Mouse (Mus musculus) heart, postnatal 0 days (tissue): ENCODE measurements around the gene Psmd4. TPM values are rescaled to one million over a fixed set of nuclear protein-coding genes. Genes with fewer than 3 reads are reported as not detected.
"Not testable (repeated sequence)": the region's sequence is repeated elsewhere in the genome, so short reads cannot be mapped to it uniquely, and the experiment has no call there.

Experiments
- ATAC-seq: fragments of 200-750 bp; cut with Nextera tagmentation; 2 replicates; pipeline ENCODE4 v1.8.0; 2017; ENCODE audit warnings: low read depth, moderate number of reproducible peaks, moderate library complexity; ENCODE audit not compliant: insufficient read depth
- DNase-seq: peaks from one replicate; pipeline ENCODE4 v3.0.0-alpha.2; 2016; ENCODE audit warnings: low spot score
- H3K27ac ChIP-seq: fragments of 300-500 bp; sonication (generic); 2 replicates; pipeline ENCODE4 v1.5.1; 2014; ENCODE audit warnings: low read depth, mild to moderate bottlenecking
- H3K27me3 ChIP-seq: fragments of 300-500 bp; sonication (generic); 2 replicates; pipeline ENCODE4 v1.6.1; 2014; ENCODE audit warnings: low read length, mixed read lengths; ENCODE audit not compliant: control insufficient read depth, insufficient read depth
- H3K36me3 ChIP-seq: fragments of 300-500 bp; sonication (generic); replicated peaks from 2 replicates; pipeline ENCODE4 v1.6.1; 2014; ENCODE audit warnings: low read length, mixed read lengths; ENCODE audit not compliant: control insufficient read depth, insufficient read depth
- H3K4me1 ChIP-seq: fragments of 300-500 bp; sonication (generic); 2 replicates; pipeline ENCODE4 v1.6.1; 2014; ENCODE audit warnings: antibody characterized with exemption; ENCODE audit not compliant: control insufficient read depth, insufficient read depth
- H3K4me2 ChIP-seq: fragments of 300-500 bp; sonication (generic); 2 replicates; pipeline ENCODE4 v1.6.1; 2014; ENCODE audit warnings: low read depth, mild to moderate bottlenecking, low read length, moderate library complexity
- H3K4me3 ChIP-seq: fragments of 300-500 bp; sonication (generic); 2 replicates; pipeline ENCODE4 v1.5.1; 2014; ENCODE audit warnings: low read depth, low read length
- H3K9ac ChIP-seq: fragments of 300-500 bp; sonication (generic); replicated peaks from 2 replicates; pipeline ENCODE4 v1.6.1; 2014; ENCODE audit warnings: low read depth, low read length, mixed read lengths
- H3K9me3 ChIP-seq: fragments of 300-500 bp; sonication (generic); replicated peaks from 2 replicates; pipeline ENCODE4 v1.6.1; 2016; ENCODE audit warnings: low read length; ENCODE audit not compliant: control insufficient read depth
- CTCF ChIP-seq: IDR thresholded peaks from 2 replicates; pipeline ENCODE4 v1.5.1; 2016; ENCODE audit warnings: antibody characterized with exemption, control low read depth, low read depth
- EP300 ChIP-seq: IDR thresholded peaks from 2 replicates; pipeline ENCODE4 v1.6.1; 2016; ENCODE audit warnings: antibody characterized with exemption, low read depth
- WGBS: fragments of 180-500 bp; shearing (Covaris S2); extraction: QIAGEN DNeasy Blood & Tissue Kit; methylation state at CpG from one replicate; pipeline ENCODE4 v1.1.7; 2014; 5-methylcytosine and 5-hydroxymethylcytosine counted together
- polyA plus RNA-seq: library from polyadenylated mRNA; unstranded; fragments of >200 nt; fragmentation: Nextera tagmentation; extraction: Ambion mirVana; gene quantifications from 2 replicates; pipeline ENCODE4 v1.2.1, GENCODE M21; 2015
- total RNA-seq: library from RNA; depleted of rRNA; stranded (reverse); fragments of >200 nt; gene quantifications from 2 replicates; pipeline ENCODE4 v1.2.3, GENCODE M21; 2014; ENCODE audit warnings: low replicate concordance

Gene Psmd4
- total and polyA plus RNA-seq, 2 experiments from 2014 or later = 208 to 210 TPM

DNA sequence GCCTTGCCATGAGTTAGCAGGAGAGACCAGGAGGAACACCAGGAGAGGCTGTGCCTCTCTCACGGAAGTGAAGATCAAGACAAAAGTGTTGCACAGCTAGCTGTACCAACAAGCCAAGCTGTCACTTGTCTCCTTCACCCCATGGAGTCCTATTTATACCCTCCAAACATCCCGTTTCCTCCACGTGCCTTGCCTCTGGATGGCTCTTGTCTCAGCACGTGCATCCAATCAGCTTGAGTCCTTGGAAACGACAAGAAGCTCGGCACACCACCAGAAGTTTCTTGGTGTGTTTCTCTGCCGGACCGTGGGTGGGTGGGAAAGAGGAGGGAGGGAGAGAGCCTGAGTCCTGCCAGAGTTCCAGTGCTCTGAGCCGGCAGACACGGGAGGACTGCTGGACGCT is 17.9 kb downstream of the Psmd4 start:
- DNase-seq (peak; percentile 81), ATAC-seq (peak; percentile 87)
- peaks cover 16% of the 10 kb centered on the region for H3K4me1 ChIP-seq
- H3K27ac ChIP-seq = peak overlapping the region; percentile 68
- 4% methylated on average over 11 of the region's 11 CpGs for WGBS
- H3K36me3 ChIP-seq = no peaks in the 10 kb centered on the region
- no peaks in the 10 kb centered on the region for H3K27me3 ChIP-seq
- peak overlapping the region; percentile 50 for H3K4me2 ChIP-seq
- peak overlapping the region; percentile 17; the same call in 1 of the 2 replicates for H3K4me3 ChIP-seq
- TF ChIP-seq EP300 (no peak), CTCF (no peak)
- 0 out of 2 replicates have a peak overlapping the region, but pooled peaks have one; percentile 13 for H3K9ac ChIP-seq
- H3K9me3 ChIP-seq = no peaks in the 10 kb centered on the region

DNA sequence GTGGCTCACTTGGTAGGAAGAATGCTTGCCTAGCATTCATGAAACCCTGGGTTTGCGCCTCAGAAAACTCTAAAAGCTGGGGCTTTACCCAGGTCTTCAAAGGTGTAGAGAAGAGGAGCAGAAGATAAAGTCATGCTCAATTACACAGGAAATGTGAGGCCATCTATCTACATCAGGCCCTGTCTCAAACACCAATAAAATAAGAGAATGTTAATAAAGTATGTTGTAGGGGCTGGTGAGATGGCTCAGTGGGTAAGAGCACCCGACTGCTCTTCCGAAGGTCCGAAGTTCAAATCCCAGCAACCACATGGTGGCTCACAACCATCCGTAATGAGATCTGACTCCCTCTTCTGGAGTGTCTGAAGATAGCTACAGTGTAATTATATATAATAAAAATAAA is 21.5 kb downstream of the Psmd4 start:
- H3K9me3 ChIP-seq, ATAC-seq, DNase-seq, H3K9ac ChIP-seq, H3K36me3 ChIP-seq, H3K4me3 ChIP-seq, H3K27me3 ChIP-seq, H3K4me2 ChIP-seq, H3K27ac ChIP-seq: not testable (repeated sequence)
- peaks cover 16% of the 10 kb centered on the region for H3K4me1 ChIP-seq
- 83% methylated on average over 5 of the region's 5 CpGs for WGBS

DNA sequence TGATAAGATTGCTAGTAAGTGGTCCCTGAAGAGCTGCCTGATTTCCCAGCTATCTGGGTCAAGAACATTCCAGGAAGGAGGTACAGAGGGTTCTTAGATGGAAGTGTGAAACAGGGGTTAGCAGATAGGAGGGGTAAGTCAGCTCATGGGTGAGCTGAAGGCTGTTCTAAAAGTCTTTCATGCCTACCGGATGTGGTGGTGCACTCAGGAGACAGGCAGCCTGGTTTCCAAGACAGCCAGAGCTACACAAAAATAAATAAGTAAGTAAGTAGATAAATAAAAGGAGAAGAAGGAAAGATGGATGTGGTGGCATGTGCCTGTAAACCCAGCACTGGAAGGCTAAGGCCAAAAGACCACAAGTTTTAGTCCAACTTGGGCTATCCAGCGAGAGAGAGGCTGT is 23.7 kb downstream of the Psmd4 start:
- DNase-seq = no peak
- Histone ChIP-seq H3K27me3 (no peaks in the 10 kb centered on the region), H3K4me3 (no peak overlapping the region), H3K4me1 (peaks cover 7% of the 10 kb centered on the region), H3K4me2 (no peak overlapping the region), H3K27ac (no peak overlapping the region), H3K9ac (no peak overlapping the region), H3K9me3 (no peaks in the 10 kb centered on the region), H3K36me3 (no peaks in the 10 kb centered on the region)
- 75% methylated on average over 2 of the region's 2 CpGs for WGBS
- TF ChIP-seq CTCF (no peak), EP300 (no peak)
- ATAC-seq = no peak

DNA sequence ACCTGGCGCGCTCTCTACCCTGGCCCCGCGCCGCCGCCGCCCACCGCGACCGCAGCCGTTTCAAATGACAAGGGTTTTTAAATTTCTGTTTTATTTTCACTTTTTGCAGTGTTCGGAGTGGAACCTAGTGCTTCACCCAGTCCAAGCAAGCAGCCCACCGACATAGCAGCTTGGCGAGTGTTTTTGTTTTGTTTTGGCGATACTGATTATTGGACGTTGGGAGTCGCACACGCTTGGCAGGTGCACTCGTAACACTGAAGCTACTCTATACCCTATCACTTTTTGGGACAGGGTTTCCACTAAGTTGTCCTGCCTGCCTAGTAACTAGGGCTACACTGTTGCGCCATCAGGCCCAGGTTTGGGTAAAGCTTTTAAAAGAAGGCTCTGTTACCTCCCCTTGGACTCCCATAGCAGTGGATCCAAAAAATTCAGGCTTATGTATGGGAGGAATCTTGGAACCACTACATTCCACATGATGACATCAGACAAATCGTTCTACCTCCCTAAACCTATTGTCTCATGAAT is 25.8 kb downstream of the Psmd4 start:
- peaks cover 6% of the 10 kb centered on the region for H3K36me3 ChIP-seq
- ATAC-seq (no peak), DNase-seq (no peak)
- H3K27me3 ChIP-seq = no peaks in the 10 kb centered on the region
- peaks cover 8% of the 10 kb centered on the region for H3K4me1 ChIP-seq
- WGBS = 3% methylated on average over 21 of the region's 21 CpGs
- H3K9ac ChIP-seq = peak overlapping the region; percentile 58
- peak overlapping the region; percentile 94 for H3K27ac ChIP-seq
- H3K4me2 ChIP-seq = peak overlapping the region; percentile 88
- TF ChIP-seq CTCF (no peak), EP300 (no peak)
- H3K9me3 ChIP-seq = no peaks in the 10 kb centered on the region
- H3K4me3 ChIP-seq = peak overlapping the region; percentile 80

DNA sequence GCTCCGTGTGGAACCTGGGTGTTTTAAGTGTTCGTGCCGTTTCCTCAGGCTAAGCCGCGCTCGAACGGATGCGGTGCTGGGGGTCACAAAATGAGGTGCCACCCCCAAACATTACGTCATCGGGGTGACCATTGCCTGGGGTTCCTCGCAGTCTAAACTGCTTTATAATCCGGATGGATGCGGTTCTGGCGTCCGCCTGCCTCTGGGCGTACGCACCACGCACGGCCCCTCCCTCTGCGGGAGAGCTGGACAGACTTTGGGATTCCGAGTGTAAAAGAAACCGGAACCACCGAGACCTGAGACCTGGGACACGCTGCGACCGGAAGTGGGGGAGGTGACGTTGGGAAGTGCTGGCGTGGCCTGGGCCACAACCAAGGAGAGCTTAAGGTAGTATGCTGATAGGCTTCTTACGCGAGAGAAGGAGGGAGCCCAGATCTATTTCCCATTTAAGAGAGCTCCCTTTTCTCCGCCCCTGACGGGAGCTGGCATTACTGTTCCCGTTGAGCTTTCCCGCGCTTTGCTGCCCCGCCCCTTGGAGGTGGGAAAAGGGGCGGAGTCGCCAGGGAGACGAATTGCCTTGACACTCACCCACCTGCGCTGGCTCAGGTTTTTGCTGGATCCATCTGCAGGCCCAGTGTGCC is 26.4 kb downstream of the Psmd4 start:
- WGBS = under 1% methylated on average over 40 of the region's 40 CpGs
- Histone ChIP-seq H3K27ac (peak overlapping the region; percentile 94), H3K9ac (peak overlapping the region; percentile 58), H3K27me3 (no peaks in the 10 kb centered on the region), H3K9me3 (no peaks in the 10 kb centered on the region), H3K4me1 (peaks cover 8% of the 10 kb centered on the region), H3K4me2 (peak overlapping the region; percentile 88), H3K36me3 (peaks cover 12% of the 10 kb centered on the region), H3K4me3 (peak overlapping the region; percentile 80)
- TF ChIP-seq CTCF = no peak
- no peak for TF ChIP-seq EP300
- DNase-seq = peak; percentile 95
- ATAC-seq = peak; percentile 65

DNA sequence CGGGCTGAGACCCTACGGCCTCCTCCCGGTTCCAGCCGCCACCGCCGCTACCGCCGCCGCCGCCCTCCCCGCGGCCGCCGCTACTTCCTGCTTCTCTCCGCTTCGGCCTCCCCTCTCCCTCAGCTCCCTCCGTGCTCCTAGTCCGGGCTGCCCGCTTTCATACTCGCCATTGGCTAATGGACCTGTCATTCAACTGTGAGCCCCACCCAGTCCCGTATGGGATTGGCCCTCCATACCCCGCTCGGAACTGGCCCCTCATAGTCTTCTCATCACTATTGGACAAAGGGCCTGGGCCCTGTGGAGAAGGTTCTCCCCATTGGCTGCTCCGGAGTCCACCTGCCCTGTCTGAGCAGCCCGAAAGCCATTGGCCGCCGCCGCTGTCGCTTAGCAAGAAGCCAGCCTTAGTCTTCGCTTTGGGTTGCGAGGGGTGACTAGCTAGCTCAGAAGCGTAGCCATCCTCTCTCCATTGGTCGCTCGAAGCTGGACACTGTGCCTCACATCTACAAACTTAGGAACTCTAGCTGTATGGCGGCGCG is 27.0 kb downstream of the Psmd4 start, which contains the start of gene Zfp687:
Gene Zfp687 (minus strand): TSS at position 112 of the 536 bp plus-strand sequence.
- DNase-seq = peak; percentile 99
- under 1% methylated on average over 36 of the region's 37 CpGs for WGBS
- no peaks in the 10 kb centered on the region for H3K9me3 ChIP-seq
- H3K4me2 ChIP-seq = peak within 1 kb of the TSS; percentile 95
- H3K9ac ChIP-seq = peak within 1 kb of the TSS; percentile 77
- H3K27ac ChIP-seq = peak within 1 kb of the TSS; percentile 94
- TF ChIP-seq CTCF (no peak), EP300 (peak; percentile 78; the same call in 1 of the 2 replicates)
- H3K4me3 ChIP-seq = peak within 1 kb of the TSS; percentile 80
- no peaks in the 10 kb centered on the region for H3K27me3 ChIP-seq
- H3K4me1 ChIP-seq = peaks cover 8% of the 10 kb centered on the region
- H3K36me3 ChIP-seq = peaks cover 18% of the 10 kb centered on the region
- ATAC-seq = peak; percentile 98
